Mouse (Mus musculus) kidney, adult 11 months (tissue): Measurements from ENCODE around the gene Rapgef4.
A peak's percentile ranks its signal among the peaks of the same experiment; 100 is the strongest.

Experiments
- DNase-seq: peaks from one replicate; pipeline ENCODE4 v3.0.0; 2022

Rapgef4 gene

DNA sequence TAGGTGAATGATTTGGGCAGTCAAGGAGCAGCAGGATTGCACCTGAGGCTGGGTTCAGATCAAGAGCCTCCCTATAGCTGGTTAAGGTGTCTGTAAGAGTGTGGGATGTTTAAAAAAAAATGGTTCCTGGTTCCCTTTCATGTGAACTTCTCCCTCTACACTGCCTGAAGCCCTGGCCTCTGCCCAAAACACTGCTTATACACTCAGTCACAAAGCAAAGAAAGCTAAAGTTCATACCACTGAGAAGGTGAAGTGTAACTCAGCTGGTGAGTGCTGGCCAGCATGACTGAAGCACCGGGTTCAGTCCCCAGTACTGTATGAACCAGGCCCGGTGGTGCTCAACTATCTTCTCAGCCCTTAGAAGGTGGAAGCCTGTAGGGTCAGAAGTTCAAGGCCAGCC, 218.4 kb downstream of the Rapgef4 start:
- no peak for DNase-seq

DNA sequence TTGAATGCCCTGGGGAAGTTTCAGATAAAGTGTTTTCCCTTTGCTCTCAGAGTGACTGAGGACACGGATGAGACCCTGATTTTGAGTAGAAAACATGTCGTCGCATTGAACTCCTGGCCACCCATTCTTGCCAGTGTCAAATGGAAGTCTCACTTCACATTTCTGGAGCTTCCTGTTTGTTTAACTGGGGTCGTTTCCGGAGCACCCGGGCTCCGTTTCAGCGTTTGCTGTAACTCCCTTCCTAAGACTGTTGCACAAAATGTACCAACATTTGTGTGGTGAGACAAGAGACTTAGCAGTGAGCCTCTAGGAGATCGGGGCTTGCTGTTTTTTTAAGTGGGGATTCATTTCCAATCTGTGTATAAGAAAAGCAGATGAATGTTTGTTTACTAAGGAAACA, 220.5 kb downstream of the Rapgef4 start:
- DNase-seq, result no peak

DNA sequence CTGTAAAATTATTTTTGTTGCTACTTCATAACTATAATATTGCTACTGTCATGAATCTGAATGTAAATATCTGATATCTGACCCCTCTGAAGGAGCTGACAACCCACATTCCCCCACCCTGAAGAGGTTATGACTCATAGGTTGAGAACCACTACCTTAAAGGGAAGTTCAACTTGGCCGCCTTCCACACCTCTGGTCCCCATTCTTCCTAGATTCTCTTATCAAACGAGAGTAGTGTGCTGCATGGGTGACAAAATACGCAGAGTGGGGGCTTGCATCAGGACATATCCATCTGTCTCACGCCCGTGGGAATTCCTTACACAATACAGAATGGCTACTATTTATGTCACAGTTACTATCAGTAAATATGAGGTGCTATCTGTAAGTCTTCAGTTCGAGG, 221.2 kb downstream of the Rapgef4 start:
- DNase-seq, result no peak

DNA sequence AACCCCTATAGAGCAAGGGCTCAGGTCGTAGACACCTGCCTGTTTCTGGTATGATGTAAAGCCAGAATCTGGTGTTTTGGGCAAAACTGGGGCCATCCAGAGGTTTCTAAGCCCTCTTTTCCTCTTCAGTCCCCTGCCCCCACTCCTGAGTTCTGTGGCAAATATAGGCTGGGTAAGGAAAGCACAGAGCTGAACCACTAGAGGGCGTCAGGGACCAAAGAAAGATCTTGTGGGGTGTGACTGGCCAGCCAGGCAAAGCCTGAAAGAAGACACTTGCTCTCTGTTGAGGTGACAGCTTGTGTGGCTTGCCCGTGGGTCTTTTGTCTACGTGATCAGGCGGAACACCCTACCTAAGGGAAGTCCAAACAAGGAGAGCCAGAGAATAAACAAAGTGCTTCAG, 222.6 kb downstream of the Rapgef4 start:
- peak; percentile 40 for DNase-seq

DNA sequence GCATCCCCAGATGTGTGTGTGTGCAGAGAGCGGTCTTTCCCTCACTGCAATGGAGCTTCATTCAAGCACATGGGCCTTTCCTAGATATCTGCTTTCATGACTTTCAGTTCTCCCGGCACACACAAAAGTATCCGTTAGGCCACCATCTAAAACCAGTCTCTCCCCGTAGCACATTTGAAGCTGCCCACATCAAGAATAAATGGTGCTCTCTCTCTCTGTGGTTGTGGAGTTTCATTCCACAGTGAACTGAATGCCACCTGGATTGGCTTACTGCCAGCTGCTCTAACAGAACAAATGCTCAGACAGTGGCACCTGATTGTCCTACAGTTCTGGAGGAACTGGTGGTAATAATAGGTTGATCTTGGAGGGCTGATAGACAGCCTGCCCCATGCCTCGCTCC, 224.8 kb downstream of the Rapgef4 start:
- DNase-seq, result no peak

DNA sequence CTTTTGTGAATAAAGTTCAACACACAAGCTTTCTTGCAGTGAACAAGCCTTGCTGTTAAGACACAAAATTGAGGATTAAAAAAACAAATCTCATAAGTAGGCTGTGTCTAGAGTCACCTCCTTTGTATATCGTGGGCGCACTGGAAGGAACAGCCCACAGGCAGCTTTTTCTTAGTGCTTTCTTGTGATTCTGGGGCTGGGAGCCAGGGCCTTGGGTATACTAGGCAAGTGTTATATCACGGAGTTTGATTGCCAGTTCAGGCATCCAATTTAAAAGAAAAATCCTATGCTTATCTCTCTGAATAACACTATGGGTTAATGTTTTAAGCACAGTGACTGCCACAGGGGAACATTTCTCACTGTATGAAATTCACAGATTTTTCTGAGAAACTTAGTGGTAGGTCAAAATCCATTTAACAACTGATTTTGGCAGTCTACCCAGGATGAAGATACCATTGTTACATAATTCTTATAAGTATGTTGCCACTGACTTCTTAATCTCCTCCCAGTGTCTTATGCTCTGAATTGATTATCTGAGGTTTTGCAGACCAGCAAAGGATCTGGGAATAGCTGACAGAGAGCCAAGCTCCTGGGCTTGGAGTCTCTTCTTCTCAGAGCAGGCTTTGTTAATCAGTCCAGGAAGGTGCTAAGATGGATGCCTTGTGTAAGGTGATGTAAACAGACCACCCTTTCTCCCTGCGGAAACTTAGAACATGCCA, 225.6 kb downstream of the Rapgef4 start:
- DNase-seq, result no peak

DNA sequence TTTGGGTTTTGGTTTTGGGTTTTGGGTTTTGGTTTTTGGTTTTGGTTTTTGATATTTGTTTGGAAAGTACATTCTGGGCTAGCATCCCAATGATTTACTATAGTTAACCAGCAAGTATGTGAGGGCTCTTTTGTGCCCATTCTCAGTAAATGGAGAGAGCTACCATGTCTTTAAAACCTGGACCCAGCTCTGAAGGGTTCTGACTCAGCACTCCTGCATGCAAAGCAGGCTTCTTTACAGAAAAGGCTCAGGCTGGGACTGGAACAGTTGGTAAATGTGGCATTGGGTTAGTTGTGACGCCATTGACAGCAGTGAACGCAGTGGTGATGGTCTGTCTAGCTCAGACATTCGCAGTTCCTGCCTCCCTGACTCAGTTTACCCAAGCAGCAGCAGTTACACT, 236.3 kb downstream of the Rapgef4 start:
- DNase-seq, result no peak

DNA sequence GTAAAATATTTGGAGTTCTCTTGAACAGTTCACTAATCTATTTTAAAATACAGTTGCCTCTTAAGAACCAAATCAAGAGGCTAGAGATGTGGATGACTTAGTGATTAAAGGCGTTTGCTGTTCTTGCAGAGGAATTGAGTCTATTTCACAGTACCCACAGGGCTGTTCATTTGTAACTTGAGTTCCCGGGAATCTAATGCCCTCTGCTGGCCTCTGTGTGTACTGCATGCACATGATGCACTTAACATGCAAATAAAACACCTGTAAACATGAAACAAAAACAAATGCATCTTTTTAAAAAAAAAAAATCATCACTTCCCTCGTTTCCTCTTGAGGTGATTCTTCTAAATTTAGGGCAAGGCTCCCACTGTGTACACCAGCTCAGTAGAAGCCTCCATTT, 238.9 kb downstream of the Rapgef4 start:
- no peak for DNase-seq

DNA sequence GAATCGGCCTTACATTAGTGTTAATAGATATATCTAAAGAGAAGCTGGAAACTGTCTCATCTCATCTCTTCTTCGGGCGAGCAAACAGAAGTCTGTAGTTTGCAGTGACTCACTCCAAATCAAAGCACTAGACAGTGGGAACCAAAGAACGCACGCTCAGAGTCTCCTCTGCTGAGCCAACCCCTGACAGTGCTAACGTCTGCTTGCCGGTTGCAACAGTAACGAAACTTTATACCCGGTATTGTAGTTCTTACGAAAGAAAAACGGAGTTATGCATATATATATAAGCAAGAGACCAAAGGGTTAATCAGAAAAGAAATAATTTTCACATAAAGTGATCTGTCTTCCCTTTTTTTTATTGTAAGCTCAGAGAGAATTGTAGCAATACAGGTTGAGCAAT, 240.2 kb downstream of the Rapgef4 start:
- DNase-seq, result no peak

DNA sequence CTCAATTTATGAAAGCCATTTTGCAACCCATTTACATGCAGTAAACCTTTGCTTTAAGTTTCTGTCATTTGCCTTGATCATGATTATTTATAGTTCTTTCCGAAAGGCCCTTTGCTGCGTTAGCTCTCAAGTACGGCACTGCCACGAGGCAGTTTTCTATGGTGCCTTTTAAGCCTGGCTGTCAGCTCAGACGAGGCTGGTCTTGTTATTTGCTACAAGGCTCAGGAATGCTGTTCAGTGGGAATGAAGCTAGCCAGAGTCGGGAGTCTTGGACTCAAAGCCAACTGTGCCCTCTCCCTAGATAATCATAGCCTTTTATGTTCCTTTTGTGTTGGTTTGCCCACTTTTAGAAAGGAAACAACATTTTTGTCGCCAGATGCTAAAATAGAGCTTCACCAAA, 240.7 kb downstream of the Rapgef4 start:
- no peak for DNase-seq

DNA sequence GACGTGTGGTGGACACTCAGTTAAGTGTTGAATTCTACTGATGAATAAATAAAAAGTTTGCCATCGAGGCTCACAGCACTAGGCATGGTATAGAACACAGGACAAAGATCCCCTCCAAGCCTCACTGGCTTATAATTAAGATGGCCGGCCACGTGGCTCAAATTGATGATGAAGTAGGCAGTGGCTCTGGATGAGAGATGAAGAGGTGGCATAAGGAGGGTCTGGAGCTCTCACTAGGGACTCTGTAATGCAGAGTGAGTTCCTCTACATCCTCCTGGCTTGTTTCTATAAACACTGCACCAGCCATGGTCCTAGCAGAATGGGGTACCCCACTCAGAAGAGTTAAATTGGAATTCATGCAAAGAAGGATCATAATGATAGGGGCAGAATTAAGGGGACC, 241.2 kb downstream of the Rapgef4 start:
- no peak for DNase-seq

DNA sequence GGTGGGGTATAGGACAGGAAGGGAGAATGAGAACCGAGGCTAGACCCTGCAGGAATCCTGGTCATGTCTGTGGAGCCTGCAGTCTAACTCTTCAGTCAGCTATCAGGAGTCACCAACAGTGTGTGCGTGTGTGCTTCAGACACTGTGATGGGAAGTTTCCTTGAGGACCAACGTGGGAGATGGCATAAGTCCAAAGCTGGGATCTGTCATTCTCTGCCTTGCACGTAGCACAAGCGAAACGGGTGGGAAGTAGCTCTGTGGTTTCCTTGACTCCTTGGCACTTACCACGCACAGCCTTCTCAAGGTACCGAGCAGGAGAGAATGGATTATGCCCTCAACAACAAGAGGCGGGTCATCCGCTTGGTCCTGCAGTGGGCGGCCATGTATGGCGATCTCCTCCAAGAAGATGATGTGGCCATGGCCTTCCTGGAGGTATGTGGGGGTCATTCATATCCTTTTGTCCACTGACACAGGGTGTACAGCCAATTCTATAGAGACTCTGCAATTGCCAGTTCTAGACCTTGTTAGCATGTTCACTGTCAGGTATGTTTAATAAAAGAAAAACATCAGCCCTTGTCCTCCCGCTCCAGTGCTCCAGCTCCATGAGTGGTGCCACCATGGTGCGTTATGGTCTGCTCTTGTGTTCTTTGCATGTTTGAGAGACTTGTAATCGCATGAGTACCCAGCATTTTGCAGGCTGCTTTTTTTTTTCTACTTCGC, 241.9 kb downstream of the Rapgef4 start:
- DNase-seq, result no peak

DNA sequence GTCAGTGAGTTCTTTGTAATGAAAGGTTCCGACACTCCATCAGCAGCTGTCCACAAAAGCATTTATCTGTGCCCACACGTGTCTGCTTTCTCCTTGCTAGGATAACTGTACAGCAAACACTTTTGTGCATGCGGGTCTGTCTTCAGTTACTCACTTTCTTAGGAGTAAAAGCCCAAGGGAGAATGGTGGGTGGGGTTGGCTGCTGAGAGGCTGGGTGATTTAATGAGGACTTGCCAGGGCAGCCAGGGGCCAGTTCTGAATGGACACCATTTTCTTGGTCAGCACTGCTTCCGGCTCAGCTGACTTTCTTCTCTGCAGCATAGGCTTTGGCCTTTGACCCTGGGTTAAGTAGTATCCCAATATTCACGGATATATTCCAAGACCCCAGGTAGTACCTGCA, 242.4 kb downstream of the Rapgef4 start:
- DNase-seq, result no peak

DNA sequence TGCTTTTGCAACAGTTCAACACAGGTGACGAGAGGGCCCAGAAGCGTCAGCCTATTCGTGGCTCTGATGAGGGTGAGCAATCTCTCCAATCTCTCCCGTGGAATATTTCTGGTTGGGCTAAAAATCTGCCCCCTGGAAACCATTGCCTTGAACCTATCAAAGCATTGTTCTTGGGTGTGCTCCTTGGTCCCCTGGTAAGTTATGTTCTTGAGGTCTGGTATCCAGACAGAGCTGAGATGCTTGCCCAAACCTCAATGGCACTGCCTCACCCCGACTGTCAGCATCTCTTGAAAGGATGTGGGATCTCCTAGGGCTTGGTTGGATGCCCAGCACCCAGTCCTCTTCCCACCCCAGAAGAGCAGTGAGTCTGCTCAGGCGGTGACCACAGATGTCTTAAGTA, 245.0 kb downstream of the Rapgef4 start:
- no peak for DNase-seq

DNA sequence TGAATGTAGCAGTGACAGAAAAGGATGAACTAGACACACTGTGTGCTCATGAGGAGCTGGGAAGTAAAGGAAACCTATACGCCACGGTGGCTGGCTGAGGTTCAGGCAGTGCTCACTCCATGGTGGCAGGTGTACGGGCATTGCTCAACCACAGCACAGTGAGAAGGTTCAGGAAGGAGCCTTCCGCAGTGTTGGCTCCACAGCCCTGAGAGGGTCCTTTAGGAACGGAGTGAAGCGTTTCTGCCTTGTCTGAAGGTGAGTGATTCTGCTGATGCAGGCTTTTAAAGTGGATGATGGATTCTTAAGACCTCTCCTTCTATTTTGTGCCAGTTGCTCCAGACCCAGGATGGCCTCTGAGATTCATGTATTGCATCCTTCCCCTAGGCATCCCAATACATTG, 246.4 kb downstream of the Rapgef4 start:
- no peak for DNase-seq

DNA sequence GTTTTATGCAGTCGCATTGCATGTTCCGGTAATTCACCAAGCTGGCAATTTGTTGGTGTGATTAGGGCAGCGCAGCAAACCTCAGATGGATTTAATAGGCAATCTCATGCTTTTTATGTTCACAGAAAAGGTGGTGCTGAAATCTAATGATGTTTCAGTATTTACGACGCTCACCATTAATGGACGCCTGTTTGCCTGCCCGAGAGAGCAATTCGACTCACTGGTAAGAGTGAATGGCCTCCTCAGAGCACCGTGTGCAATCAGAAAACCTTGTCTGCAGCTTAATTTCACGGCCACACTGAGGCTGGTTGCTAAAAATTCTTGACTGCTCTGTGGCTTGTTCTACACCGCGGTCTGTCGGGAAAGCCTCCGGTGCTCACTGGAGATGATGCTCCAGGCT, 247.8 kb downstream of the Rapgef4 start:
- DNase-seq, result no peak

DNA sequence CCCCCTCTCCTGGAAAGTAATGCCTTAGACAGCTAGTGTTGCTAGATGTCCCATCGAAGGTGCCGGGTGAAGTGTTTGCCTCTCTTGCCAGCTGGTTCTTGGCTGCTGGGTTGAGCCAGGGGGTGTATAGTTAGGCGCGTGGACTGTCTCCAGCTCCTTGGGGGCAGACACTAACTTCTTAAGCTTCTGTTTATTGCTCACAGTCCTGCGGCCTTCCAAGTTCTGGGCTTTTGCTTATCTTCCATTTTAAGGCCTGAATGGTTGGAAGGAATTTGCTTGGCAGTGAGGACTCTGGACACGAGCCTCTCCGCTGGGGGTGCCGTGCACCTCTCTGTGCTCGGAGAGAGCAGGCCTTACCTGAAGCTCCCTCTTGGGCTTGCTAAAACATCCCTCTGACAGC, 249.5 kb downstream of the Rapgef4 start:
- DNase-seq, result peak; percentile 64

DNA sequence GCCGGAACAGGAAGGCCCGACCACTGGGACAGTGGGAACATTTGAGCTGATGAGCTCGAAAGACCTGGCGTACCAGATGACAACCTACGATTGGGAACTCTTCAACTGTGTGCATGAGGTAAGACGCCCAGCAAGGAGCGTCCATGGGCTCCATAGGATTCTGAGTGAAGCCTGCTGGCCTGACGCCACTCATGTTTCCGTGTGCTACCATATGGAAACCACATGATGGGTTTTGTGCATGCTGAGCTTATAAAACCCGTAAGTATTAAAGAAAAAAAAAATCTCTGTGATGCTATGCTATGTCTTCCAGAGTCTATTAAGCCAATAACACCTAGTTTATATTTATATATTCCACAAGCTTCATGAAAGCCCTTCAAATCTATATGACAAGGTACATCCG, 253.0 kb downstream of the Rapgef4 start:
- no peak for DNase-seq

DNA sequence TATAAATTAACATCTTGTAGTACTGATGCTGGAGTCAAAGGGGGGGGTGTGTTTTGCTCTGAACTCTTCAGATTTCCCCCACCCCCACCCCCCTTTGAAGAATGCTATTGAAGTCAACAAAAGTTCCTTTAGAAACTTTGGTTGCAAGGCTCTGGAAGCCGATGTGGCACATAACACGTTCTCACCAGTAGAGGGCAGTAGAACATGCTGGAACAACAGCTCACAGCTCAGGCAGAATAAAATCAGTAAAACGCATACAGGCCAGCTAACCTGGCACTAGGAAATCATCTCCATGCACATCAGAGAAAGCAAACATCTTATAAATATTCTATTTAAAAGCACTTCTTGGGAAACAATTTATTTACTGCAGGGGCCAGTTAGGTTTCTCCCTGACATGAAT, 253.9 kb downstream of the Rapgef4 start:
- DNase-seq, result peak; percentile 50

DNA sequence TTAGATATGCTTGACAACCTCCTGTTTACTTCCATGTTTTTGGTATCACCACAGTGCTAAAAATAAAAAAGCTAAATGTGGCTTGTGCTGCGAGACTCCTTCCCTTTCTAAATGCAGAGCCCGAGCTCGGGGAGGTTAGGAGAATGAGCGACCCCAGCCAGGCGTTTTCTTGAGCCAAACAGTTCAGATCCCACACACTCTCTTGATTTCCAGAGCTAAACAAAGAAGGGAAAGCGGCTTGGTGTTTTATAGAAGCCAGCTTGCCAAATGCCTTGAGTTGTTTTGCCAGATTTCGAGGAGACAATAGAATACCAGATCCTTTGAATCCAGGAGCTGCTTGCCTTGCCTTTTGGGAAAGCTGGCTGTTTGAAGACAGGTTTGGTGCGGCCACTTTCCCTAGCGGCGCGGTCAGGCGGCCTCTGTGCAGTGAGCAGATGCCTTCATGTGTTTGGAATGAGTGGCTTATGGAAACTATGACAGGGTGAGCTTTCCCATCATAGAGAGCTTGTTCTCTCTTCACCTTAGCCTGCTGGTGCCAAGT, 254.4 kb downstream of the Rapgef4 start:
- no peak for DNase-seq

DNA sequence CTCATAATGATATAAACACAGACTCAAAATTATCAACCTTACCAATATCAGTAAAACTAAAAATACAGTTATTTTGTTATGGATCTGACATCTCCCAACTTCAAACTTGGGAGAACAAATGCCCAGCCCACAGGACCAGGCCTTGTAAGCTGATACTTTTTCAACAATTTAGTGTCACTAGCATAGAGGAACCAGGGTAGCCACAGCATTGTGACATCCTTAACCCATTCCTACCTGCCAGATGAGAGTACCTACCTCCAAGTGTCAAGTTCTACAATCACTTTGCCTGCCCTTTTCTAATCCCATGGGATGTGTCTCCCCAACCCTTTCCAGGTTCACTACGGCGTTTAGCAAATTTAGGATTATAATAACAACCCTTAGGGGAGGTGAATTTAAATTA, 257.4 kb downstream of the Rapgef4 start:
- DNase-seq, result no peak

DNA sequence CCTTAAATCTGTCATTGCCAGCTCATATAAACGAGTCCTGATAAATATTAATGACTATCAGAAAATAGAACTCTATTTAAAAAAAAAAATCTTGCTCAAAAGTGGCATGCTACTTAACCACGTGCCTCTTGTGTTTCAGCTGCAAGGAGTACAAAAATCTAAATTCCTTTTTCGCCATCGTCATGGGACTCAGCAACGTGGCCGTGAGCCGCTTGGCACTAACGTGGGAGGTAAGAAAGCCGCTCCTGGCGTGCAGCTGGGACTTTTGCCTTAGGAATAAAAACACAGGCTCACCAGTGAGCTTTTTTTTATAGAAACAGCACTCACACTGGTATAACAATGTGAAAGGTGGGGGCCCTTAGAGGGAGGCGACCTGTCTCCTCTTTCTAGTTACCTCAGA, 257.9 kb downstream of the Rapgef4 start:
- DNase-seq, result no peak

DNA sequence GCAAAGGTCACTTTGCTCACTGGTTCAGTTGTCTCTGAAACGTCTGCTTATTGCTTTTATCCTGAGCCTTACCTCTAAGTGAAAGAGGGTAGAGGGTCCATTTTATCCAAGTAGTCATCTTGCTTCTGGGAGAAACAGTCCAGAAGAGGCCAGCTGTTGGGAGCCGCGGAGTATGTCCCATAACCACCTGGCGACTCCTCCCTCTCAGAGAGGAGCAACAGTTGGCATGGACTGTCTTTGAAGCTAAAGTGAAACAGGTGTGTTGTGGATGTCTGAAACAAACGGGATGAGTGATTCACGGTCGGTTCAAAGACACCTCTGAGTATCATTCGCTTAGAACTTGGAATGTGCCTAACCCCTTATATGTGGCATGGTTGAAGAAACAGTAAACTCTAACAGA, 258.4 kb downstream of the Rapgef4 start:
- DNase-seq, result no peak

DNA sequence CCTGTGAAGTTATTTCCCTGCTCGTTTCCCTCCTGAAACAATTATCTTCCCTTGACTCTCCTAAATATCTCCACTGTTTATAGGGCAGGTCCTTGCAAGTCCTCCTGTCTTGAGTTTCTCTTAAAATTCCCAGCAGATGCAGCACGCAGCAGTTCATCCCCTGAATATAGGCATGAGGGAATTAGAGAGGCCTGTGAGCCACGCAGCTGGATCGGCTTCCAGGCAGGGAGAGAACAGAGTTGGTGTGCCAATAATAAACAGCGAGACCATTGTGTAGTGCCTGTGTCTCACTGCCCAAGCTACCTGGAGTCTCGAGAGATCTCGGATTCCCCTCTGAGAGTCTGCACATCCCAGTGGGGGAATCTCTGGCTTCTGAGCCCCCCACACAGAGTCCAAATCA, 259.0 kb downstream of the Rapgef4 start:
- DNase-seq, result no peak

DNA sequence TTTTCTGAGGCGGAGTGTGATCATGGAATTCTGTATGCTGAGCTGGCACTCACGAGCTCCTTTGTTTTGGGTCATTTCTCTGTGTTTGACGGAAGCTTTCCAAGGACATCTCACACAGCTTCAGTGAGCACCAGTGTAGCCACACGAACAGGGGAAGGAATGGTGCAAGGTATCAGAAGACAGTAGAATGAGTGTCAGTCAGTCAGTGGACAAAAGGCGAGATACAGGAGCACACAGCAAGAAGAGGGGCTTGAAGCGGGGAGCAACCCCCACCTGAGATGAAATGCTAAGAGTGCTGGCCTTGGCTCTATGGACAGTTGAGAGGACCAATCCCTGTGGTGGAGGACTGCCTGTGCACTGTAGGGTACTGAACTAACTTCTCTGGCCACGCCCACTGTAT, 259.7 kb downstream of the Rapgef4 start:
- no peak for DNase-seq
